27 mouse cellular contexts compared by ENCODE assay signal in the genomic region with DNA sequence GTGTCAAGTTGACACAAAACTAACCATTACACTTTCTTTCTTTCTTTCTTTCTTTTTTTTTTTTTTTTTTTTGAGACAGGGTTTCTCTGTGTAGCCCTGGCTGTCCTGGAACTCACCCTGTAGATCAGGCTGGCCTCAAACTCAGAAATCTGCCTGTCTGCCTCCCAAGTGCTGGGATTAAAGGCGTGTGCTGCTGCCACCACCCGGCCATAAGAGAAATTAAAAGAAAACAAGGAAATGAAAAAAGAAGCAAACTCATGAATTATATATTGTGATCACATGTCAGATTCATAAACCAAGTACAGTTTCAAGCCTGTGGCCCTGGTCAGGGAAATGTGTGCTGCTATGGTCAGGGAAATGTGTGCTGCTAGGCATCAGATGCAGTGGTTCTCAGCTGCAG. TPM values are rescaled to one million over a fixed set of nuclear protein-coding genes. Genes with fewer than 3 reads are reported as not detected.
DNase-seq lines count a peak whose midpoint lies in the region; ATAC-seq and TF ChIP-seq lines count a peak whose summit lies in the region.
"Not testable (repeated sequence)": the region's sequence is repeated elsewhere in the genome, so short reads cannot be mapped to it uniquely, and the experiment has no call there.
"Had no signal": no experiment of that assay in that cellular context is flagged by ENCODE, and none has a peak within 500 bp of the region (broad histone marks: within the 10 kb centered on the region; RNA-seq: fewer than 3 reads in every experiment).

No protein-coding gene starts in this region.

- TF ChIP-seq RAD21 in MEL (IDR thresholded peaks at IDR 0.05; ENCODE audit: low read depth, low read length) = peak; percentile 52

- TF ChIP-seq EP300 in MEL (IDR thresholded peaks at IDR 0.05; ENCODE audit: low read depth in 1 of 2, low read length in 2 of 2); heart, adult 2 months (IDR thresholded peaks at IDR 0.05; ENCODE audit: insufficient read depth, low read depth, low read length): not testable (repeated sequence)

- H3K4me2 ChIP-seq in lung, embryonic 14.5 days = not testable (repeated sequence)

- H3K9ac ChIP-seq in MEL (ENCODE audit: control insufficient read depth, low read depth, low read length, poor library complexity, severe bottlenecking); heart, adult 2 months (ENCODE audit: low read depth, low read length); lung, embryonic 14.5 days: not testable (repeated sequence)

- not testable (repeated sequence) for TF ChIP-seq POLR2A in MEL (IDR thresholded peaks at IDR 0.05; ENCODE audit: control insufficient read depth in 1 of 2, insufficient read depth in 1 of 2, low read depth in 1 of 2, low read length in 2 of 2, poor library complexity in 1 of 2); cerebellum, adult 2 months (IDR thresholded peaks at IDR 0.05; ENCODE audit: borderline replicate concordance, insufficient read depth, low read length); heart, adult 2 months (IDR thresholded peaks at IDR 0.05; ENCODE audit: insufficient read depth, low read depth, low read length)

- intact Hi-C loops in heart, adult 2 months (cut with DNase I) = loop anchor here (5.0 kb wide), 1 partner anchor 44 kb away; the partner anchor contains the start of gene Smim8

- TF ChIP-seq CTCF in MEL (IDR thresholded peaks at IDR 0.05 in 2 of 3, conservative IDR thresholded peaks at IDR 0.05 in 1 of 3; ENCODE audit: control insufficient read depth in 1 of 3, insufficient read depth in 1 of 3, low read depth in 2 of 3, low read length in 3 of 3, poor library complexity in 1 of 3, severe bottlenecking in 1 of 3) = peak; percentile 15 to 54 (median 52); a peak in 4 of 6 replicates
- TF ChIP-seq CTCF in cerebellum, adult 2 months (IDR thresholded peaks at IDR 0.05; ENCODE audit: borderline replicate concordance, insufficient read depth, low read depth, low read length) = peak; percentile 4; the same call in 1 of the 2 replicates
- peak; percentile 42 for TF ChIP-seq CTCF in heart, adult 2 months (IDR thresholded peaks at IDR 0.05)
- TF ChIP-seq CTCF in layer of hippocampus, adult 2 months (conservative IDR thresholded peaks at IDR 0.05) = peak; percentile 65
- peak; percentile 42; the same call in 1 of the 2 replicates for TF ChIP-seq CTCF in lung, embryonic 14.5 days (IDR thresholded peaks at IDR 0.05; ENCODE audit: low read depth)

- not testable (repeated sequence) for H3K27ac ChIP-seq in MEL (ENCODE audit: control insufficient read depth, low read depth, low read length); cerebellum, adult 2 months (ENCODE audit: insufficient read depth, low read length); heart, adult 2 months; layer of hippocampus, adult 2 months; lung, embryonic 14.5 days (ENCODE audit: low read depth)

- not testable (repeated sequence) for H3K79me2 ChIP-seq in MEL (ENCODE audit: control insufficient read depth, insufficient read depth, low read length, poor library complexity); heart, adult 2 months (replicated peaks; ENCODE audit: control insufficient read depth, insufficient read depth, low read length)

- H3K4me3 ChIP-seq in MEL (ENCODE audit: control insufficient read depth in 1 of 2, insufficient read depth in 1 of 2, low read depth in 2 of 2, low read length in 2 of 2); cerebellum, adult 2 months (replicated peaks; ENCODE audit: insufficient read depth, low read depth, low read length); heart, adult 2 months; layer of hippocampus, adult 2 months; lung, embryonic 14.5 days (ENCODE audit: low read depth, low read length): not testable (repeated sequence)

- H3K27me3 ChIP-seq in MEL (ENCODE audit: control insufficient read depth in 1 of 2, insufficient read depth in 2 of 2, low read length in 2 of 2); cerebellum, adult 2 months (ENCODE audit: control insufficient read depth, insufficient read depth, low read length); heart, adult 2 months (ENCODE audit: control insufficient read depth, insufficient read depth, low read length); lung, embryonic 14.5 days (ENCODE audit: insufficient read depth, low read length): not testable (repeated sequence)

- not testable (repeated sequence) for H3K4me1 ChIP-seq in MEL (ENCODE audit: control insufficient read depth in 1 of 2, insufficient read depth in 2 of 2, low read length in 2 of 2); cerebellum, adult 2 months (ENCODE audit: control insufficient read depth, insufficient read depth, low read length); heart, adult 2 months (ENCODE audit: control insufficient read depth, insufficient read depth, low read length); lung, embryonic 14.5 days (ENCODE audit: insufficient read depth)

- H3K36me3 ChIP-seq in MEL (ENCODE audit: control insufficient read depth in 1 of 2, insufficient read depth in 2 of 2, low read length in 2 of 2); heart, adult 2 months (ENCODE audit: control insufficient read depth, insufficient read depth, low read length); lung, embryonic 14.5 days (ENCODE audit: insufficient read depth): not testable (repeated sequence)

- H3K9me3 ChIP-seq in MEL (replicated peaks; ENCODE audit: insufficient read depth, low read length); lung, embryonic 14.5 days (ENCODE audit: low read depth, low read length): not testable (repeated sequence)

- not testable (repeated sequence) for ATAC-seq in lung, embryonic 14.5 days (ENCODE audit: insufficient read depth)

- DNase-seq in 416B (ENCODE audit: low read depth) (peak; percentile 54), MEL (ENCODE audit: low read depth, low spot score) (peak; percentile 48)
- not testable (repeated sequence) for DNase-seq in cerebellum, adult 2 months; heart, adult 2 months; layer of hippocampus, adult 2 months (ENCODE audit: low spot score in 2 of 2)
- DNase-seq in lung, embryonic 14.5 days = peak; percentile 17
- DNase-seq in naive thymus-derived CD4-positive, alpha-beta T cell, adult 2 months (ENCODE audit: low read depth) = peak; percentile 4

- 37% methylated on average over 2 of the region's 2 CpGs for WGBS in cerebellum, adult 2 months
- 24% methylated on average over 2 of the region's 2 CpGs for WGBS in heart, adult 2 months
- WGBS in lung, embryonic 14.5 days = 30% methylated on average over 2 of the region's 2 CpGs

TF ChIP-seq in MEL, 35 proteins besides CTCF, POLR2A, EP300 and RAD21:
- peak; percentile 56 for TF ChIP-seq SMC3 (IDR thresholded peaks at IDR 0.05; ENCODE audit: low read depth, low read length)

RNA-seq across cellular contexts. Expression of gene Cfap206, which starts 3.4 kb away (rescaled TPM):
- not detected in 2 replicates for total RNA-seq in MEL (2012; rRNA removed)
- polyA plus RNA-seq in MEL (2012; ENCODE audit: insufficient read depth in 1 of 2, insufficient read length in 2 of 2, low read depth in 1 of 2, low replicate concordance in 2 of 2, missing spikeins in 1 of 2) = not detected
- polyA plus RNA-seq in cerebellum, adult 2 months (2012; rRNA removed) = 0.59 and 1.2 TPM in 2 replicates
- under 1 TPM in 1 of 2 experiments, not detected in 1; 0.16 TPM for total RNA-seq in heart, adult 2 months (2021)
- polyA plus RNA-seq in heart, adult 2 months (2012; rRNA removed) = 0.23 and 0.47 TPM in 2 replicates
- 1 to 10 TPM; 1.4 to 1.7 TPM for total RNA-seq in layer of hippocampus, adult 2 months (2021)
- polyA plus RNA-seq in lung, embryonic 14.5 days (2014; fragmentation: Nextera tagmentation; extraction: Ambion mirVana) = 0.16 and 1.5 TPM in 2 replicates
- total RNA-seq: gastrocnemius, postnatal 10 days; granulocyte monocyte progenitor cell, adult 5-6 weeks had no signal
- polyA plus RNA-seq: adrenal gland, adult 2 months; large intestine, adult 2 months; limb, embryonic 15.5 days; liver, embryonic 16.5 days had no signal

RNA-seq across cellular contexts. Expression of gene Gm136, which starts 22.6 kb away (rescaled TPM):
- total RNA-seq in MEL (2012; rRNA removed) = not detected in 2 replicates
- not detected for polyA plus RNA-seq in MEL (2012; ENCODE audit: insufficient read depth in 1 of 2, insufficient read length in 2 of 2, low read depth in 1 of 2, low replicate concordance in 2 of 2, missing spikeins in 1 of 2)
- not detected in 2 replicates for polyA plus RNA-seq in cerebellum, adult 2 months (2012; rRNA removed)
- total RNA-seq in heart, adult 2 months (2021) = not detected
- polyA plus RNA-seq in heart, adult 2 months (2012; rRNA removed) = not detected in 2 replicates
- total RNA-seq in layer of hippocampus, adult 2 months (2021) = not detected
- not detected in 2 replicates for polyA plus RNA-seq in lung, embryonic 14.5 days (2014; fragmentation: Nextera tagmentation; extraction: Ambion mirVana)
- total RNA-seq: adrenal gland, adult 2 months; adrenal gland, postnatal 4 days; gastrocnemius, postnatal 10 days; granulocyte monocyte progenitor cell, adult 5-6 weeks; heart, postnatal 14 days; hindbrain, postnatal 0 days; layer of hippocampus, postnatal 10 days had no signal
- polyA plus RNA-seq: adrenal gland, adult 2 months; embryonic facial prominence, embryonic 14.5 days; forebrain, embryonic 13.5 days; heart, embryonic 12.5 days; hindbrain, embryonic 11.5 days; hindbrain, postnatal 0 days; kidney, embryonic 16.5 days; large intestine, adult 2 months; limb, embryonic 15.5 days; liver, embryonic 16.5 days; midbrain, embryonic 15.5 days; myocyte; neural tube, embryonic 14.5 days; stomach, embryonic 16.5 days; thymus, adult 2 months had no signal

RNA-seq across cellular contexts. Expression of gene Smim8, which starts 44.8 kb away (rescaled TPM):
- total RNA-seq in MEL (2012; rRNA removed) = 8.5 and 9.8 TPM in 2 replicates
- 1 to 10 TPM in 1 of 2 experiments, not detected in 1; 8.1 TPM for polyA plus RNA-seq in MEL (2012; ENCODE audit: insufficient read depth in 1 of 2, insufficient read length in 2 of 2, low read depth in 1 of 2, low replicate concordance in 2 of 2, missing spikeins in 1 of 2)
- polyA plus RNA-seq in cerebellum, adult 2 months (2012; rRNA removed) = 25.0 and 25.4 TPM in 2 replicates
- 10 to 100 TPM; 54.6 to 66.6 TPM for total RNA-seq in heart, adult 2 months (2021)
- polyA plus RNA-seq in heart, adult 2 months (2012; rRNA removed) = 19.1 and 30.0 TPM in 2 replicates
- total RNA-seq in layer of hippocampus, adult 2 months (2021) = 10 to 100 TPM; 22.7 to 22.8 TPM
- 42.6 and 42.8 TPM in 2 replicates for polyA plus RNA-seq in lung, embryonic 14.5 days (2014; fragmentation: Nextera tagmentation; extraction: Ambion mirVana)

RNA-seq across cellular contexts. Expression of gene Slc35a1, which starts 46.2 kb away (rescaled TPM):
- 25.8 and 26.0 TPM in 2 replicates for total RNA-seq in MEL (2012; rRNA removed)
- polyA plus RNA-seq in MEL (2012; ENCODE audit: insufficient read depth in 1 of 2, insufficient read length in 2 of 2, low read depth in 1 of 2, low replicate concordance in 2 of 2, missing spikeins in 1 of 2) = 10 to 100 TPM in 1 of 2 experiments, not detected in 1; 24.3 TPM
- 19.2 and 20.9 TPM in 2 replicates for polyA plus RNA-seq in cerebellum, adult 2 months (2012; rRNA removed)
- total RNA-seq in heart, adult 2 months (2021) = 10 to 100 TPM; 11.1 to 14.0 TPM
- polyA plus RNA-seq in heart, adult 2 months (2012; rRNA removed) = 9.0 and 18.1 TPM in 2 replicates
- 10 to 100 TPM; 18.0 to 21.4 TPM for total RNA-seq in layer of hippocampus, adult 2 months (2021)
- 52.5 and 59.4 TPM in 2 replicates for polyA plus RNA-seq in lung, embryonic 14.5 days (2014; fragmentation: Nextera tagmentation; extraction: Ambion mirVana)

Comparison
In these comparisons a context has a peak if more than half of its experiments do, and no peak if none do; other contexts are left out.
1. CTCF ChIP-seq: peak in every context shown above with its lines; median percentile 65 in layer of hippocampus, adult 2 months; 52 in MEL; 42 in heart, adult 2 months; 42 in lung, embryonic 14.5 days; 4 in cerebellum, adult 2 months.